Mouse (Mus musculus): Measurements from ENCODE around the gene Etv2. TPM values are rescaled to one million over a fixed set of nuclear protein-coding genes. Genes with fewer than 3 reads are reported as not detected.

Etv2 gene
- total RNA-seq (2014; fragmentation: Nextera tagmentation) (not detected in 2 replicates), total RNA-seq (2017) (not detected in 2 replicates), polyA plus RNA-seq (2012) (not detected in 2 replicates)

GRCm38 (mm10) chr7:30635752-30636151 is at the start of gene Etv2:
Etv2 (minus strand) TSS chr7:30635852.
- DNase-seq (ENCODE audit: low spot score) (no peak), ATAC-seq (ENCODE audit: extremely low read depth, insufficient number of reproducible peaks, low FRiP score, poor library complexity, severe bottlenecking) (no peak)
- Histone ChIP-seq H3K4me3 (ENCODE audit: low read depth, low read length) (peak within 1 kb of the TSS; percentile 1; the same call in 1 of the 2 replicates), H3K36me3 (replicated peaks) (peaks cover 13% of the 10 kb centered on the region), H3K9me3 (replicated peaks) (no peaks in the 10 kb centered on the region), H3K27me3 (ENCODE audit: insufficient read depth, low read length) (peaks cover 41% of the 10 kb centered on the region), H3K4me1 (ENCODE audit: insufficient read depth, low read depth, low read length) (peaks cover 12% of the 10 kb centered on the region)
- TF ChIP-seq GATA2 (IDR thresholded peaks at IDR 0.05; ENCODE audit: borderline replicate concordance, low read depth, low read length): no peak
- no peak for TF ChIP-seq GATA1 (IDR thresholded peaks at IDR 0.05; ENCODE audit: borderline replicate concordance, low read length)
- TF ChIP-seq TAL1 (conservative IDR thresholded peaks at IDR 0.05; ENCODE audit: low read depth, low read length): no peak
- no peak for TF ChIP-seq POLR2AphosphoS5 (IDR thresholded peaks at IDR 0.05; ENCODE audit: insufficient replicate concordance, low read depth, low read length)
- TF ChIP-seq CTCF (IDR thresholded peaks at IDR 0.05; ENCODE audit: low read depth, low read length): no peak

GRCm38 (mm10) chr7:30683425-30683824 is 47.8 kb upstream of the Etv2 start:
- Histone ChIP-seq H3K9me3 (replicated peaks) (no peaks in the 10 kb centered on the region), H3K4me1 (ENCODE audit: insufficient read depth, low read depth, low read length) (no peaks in the 10 kb centered on the region), H3K4me3 (ENCODE audit: low read depth, low read length) (no peak overlapping the region), H3K27me3 (ENCODE audit: insufficient read depth, low read length) (peaks cover 19% of the 10 kb centered on the region), H3K36me3 (replicated peaks) (no peaks in the 10 kb centered on the region)
- ATAC-seq (ENCODE audit: extremely low read depth, insufficient number of reproducible peaks, low FRiP score, poor library complexity, severe bottlenecking) (no peak), DNase-seq (ENCODE audit: low spot score) (no peak)
- TF ChIP-seq CTCF (IDR thresholded peaks at IDR 0.05; ENCODE audit: low read depth, low read length) (no peak), TAL1 (conservative IDR thresholded peaks at IDR 0.05; ENCODE audit: low read depth, low read length) (no peak), POLR2AphosphoS5 (IDR thresholded peaks at IDR 0.05; ENCODE audit: insufficient replicate concordance, low read depth, low read length) (no peak), GATA2 (IDR thresholded peaks at IDR 0.05; ENCODE audit: borderline replicate concordance, low read depth, low read length) (no peak), GATA1 (IDR thresholded peaks at IDR 0.05; ENCODE audit: borderline replicate concordance, low read length) (no peak)

DNA sequence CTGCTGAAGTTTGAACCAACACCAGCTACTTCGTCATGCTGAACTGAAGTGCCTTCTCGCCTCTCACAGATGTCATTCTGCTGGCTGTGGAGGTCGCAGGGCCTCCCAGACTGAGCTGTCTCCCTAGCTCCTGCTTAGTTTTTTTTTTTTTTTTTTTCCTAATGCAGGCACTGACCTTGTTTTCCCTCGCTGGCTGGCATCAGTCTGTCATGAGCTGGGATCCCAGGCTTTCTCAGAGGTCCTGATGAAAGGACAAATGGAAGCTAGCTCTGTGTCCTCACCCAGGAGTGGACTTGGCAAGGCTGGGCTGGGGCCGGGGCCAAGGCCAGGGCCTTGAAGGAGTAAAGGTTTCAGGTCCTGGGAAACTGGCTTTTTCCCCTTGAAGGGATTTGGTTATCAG is 46.2 kb upstream of the Etv2 start:
- ATAC-seq (ENCODE audit: extremely low read depth, insufficient number of reproducible peaks, low FRiP score, poor library complexity, severe bottlenecking): no peak

DNA sequence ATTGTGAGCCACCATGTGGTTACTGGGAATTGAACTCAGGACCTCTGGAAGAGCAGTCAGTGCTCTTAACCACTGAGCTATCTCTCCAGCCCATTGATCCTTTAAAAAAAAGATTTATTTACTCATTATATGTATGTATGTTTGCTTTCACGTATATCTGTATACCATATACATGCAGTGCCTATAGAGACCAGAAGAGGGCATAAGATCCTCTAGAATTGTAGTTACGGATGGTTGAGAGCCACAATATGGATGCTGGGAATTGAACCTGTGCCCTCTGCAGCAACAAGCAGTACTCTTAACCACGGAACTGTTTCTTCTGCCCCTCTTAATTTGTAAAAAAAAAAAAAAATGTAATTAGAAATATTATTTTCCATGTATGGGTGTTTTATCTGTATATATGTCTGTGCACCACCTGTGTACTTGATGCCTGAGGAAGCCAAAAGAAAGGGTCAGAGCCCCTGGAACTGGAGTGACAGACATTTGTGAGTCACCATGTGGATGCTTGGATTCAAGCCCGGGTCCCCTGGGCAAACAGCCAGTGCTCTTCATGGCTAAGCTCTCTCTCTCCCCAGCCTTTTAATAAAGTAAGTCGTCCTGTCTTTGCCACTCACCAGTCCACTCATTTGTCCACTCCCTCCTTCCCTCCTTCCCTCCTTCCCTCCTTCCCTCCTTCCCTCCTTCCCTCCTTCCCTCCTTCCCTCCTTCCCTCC is 42.8 kb upstream of the Etv2 start:
- Histone ChIP-seq H3K27me3 (ENCODE audit: insufficient read depth, low read length) (peaks cover 30% of the 10 kb centered on the region), H3K9me3 (replicated peaks) (no peaks in the 10 kb centered on the region), H3K4me1 (ENCODE audit: insufficient read depth, low read depth, low read length) (no peaks in the 10 kb centered on the region), H3K36me3 (replicated peaks) (no peaks in the 10 kb centered on the region), H3K4me3 (ENCODE audit: low read depth, low read length) (no peak overlapping the region)
- ATAC-seq (ENCODE audit: extremely low read depth, insufficient number of reproducible peaks, low FRiP score, poor library complexity, severe bottlenecking) (no peak), DNase-seq (ENCODE audit: low spot score) (no peak)
- TF ChIP-seq CTCF (IDR thresholded peaks at IDR 0.05; ENCODE audit: low read depth, low read length) (no peak), GATA1 (IDR thresholded peaks at IDR 0.05; ENCODE audit: borderline replicate concordance, low read length) (no peak), TAL1 (conservative IDR thresholded peaks at IDR 0.05; ENCODE audit: low read depth, low read length) (no peak), GATA2 (IDR thresholded peaks at IDR 0.05; ENCODE audit: borderline replicate concordance, low read depth, low read length) (no peak), POLR2AphosphoS5 (IDR thresholded peaks at IDR 0.05; ENCODE audit: insufficient replicate concordance, low read depth, low read length) (no peak)

More for the DNA sequence above, 46.2 kb upstream of the Etv2 start:
- H3K9me3 ChIP-seq (replicated peaks): no peaks in the 10 kb centered on the region
- TF ChIP-seq TAL1 (conservative IDR thresholded peaks at IDR 0.05; ENCODE audit: low read depth, low read length) (no peak), GATA2 (IDR thresholded peaks at IDR 0.05; ENCODE audit: borderline replicate concordance, low read depth, low read length) (no peak), CTCF (IDR thresholded peaks at IDR 0.05; ENCODE audit: low read depth, low read length) (no peak), POLR2AphosphoS5 (IDR thresholded peaks at IDR 0.05; ENCODE audit: insufficient replicate concordance, low read depth, low read length) (no peak), GATA1 (IDR thresholded peaks at IDR 0.05; ENCODE audit: borderline replicate concordance, low read length) (no peak)
- peaks cover 14% of the 10 kb centered on the region; the same call in 1 of the 2 replicates for H3K27me3 ChIP-seq (ENCODE audit: insufficient read depth, low read length)
- no peaks in the 10 kb centered on the region for H3K4me1 ChIP-seq (ENCODE audit: insufficient read depth, low read depth, low read length)
- no peak overlapping the region for H3K4me3 ChIP-seq (ENCODE audit: low read depth, low read length)
- H3K36me3 ChIP-seq (replicated peaks): no peaks in the 10 kb centered on the region
- DNase-seq (ENCODE audit: low spot score): no peak

DNA sequence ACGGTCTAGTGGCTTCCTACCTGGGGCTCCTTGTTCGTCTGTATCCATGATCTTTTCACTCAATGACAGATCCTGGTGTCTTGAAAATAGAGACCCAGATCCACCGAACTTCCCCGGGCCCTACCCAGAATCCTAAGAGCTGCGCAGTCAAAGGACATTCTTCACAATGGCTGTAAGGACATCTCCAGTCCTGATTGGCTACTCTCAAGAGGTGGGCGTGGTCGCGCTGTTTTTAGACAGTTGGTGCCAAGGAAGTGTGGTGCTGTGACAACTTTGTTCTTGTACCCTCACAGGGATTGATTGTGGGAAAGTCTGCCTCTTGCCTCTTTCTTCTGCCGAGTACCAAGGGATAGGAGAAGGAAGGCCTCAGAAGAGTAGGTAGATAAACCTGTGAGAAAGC is 35.8 kb upstream of the Etv2 start, which contains the start of gene Pmis2:
Gene Pmis2 (minus strand): TSS at position 126 of the 400 bp plus-strand sequence.
- no peak within 1 kb of the TSS for H3K4me3 ChIP-seq (ENCODE audit: low read depth, low read length)
- no peak for DNase-seq (ENCODE audit: low spot score)
- ATAC-seq (ENCODE audit: extremely low read depth, insufficient number of reproducible peaks, low FRiP score, poor library complexity, severe bottlenecking): no peak
- H3K9me3 ChIP-seq (replicated peaks): no peaks in the 10 kb centered on the region
- no peak for TF ChIP-seq GATA1 (IDR thresholded peaks at IDR 0.05; ENCODE audit: borderline replicate concordance, low read length)
- TF ChIP-seq CTCF (IDR thresholded peaks at IDR 0.05; ENCODE audit: low read depth, low read length): no peak
- no peak for TF ChIP-seq TAL1 (conservative IDR thresholded peaks at IDR 0.05; ENCODE audit: low read depth, low read length)
- H3K27me3 ChIP-seq (ENCODE audit: insufficient read depth, low read length): peaks cover 18% of the 10 kb centered on the region
- H3K36me3 ChIP-seq (replicated peaks): no peaks in the 10 kb centered on the region
- no peaks in the 10 kb centered on the region for H3K4me1 ChIP-seq (ENCODE audit: insufficient read depth, low read depth, low read length)

GRCm38 (mm10) chr7:30669229-30669628 is 33.6 kb upstream of the Etv2 start:
- Histone ChIP-seq H3K9me3 (replicated peaks) (no peaks in the 10 kb centered on the region), H3K4me3 (ENCODE audit: low read depth, low read length) (no peak overlapping the region), H3K4me1 (ENCODE audit: insufficient read depth, low read depth, low read length) (peaks cover 7% of the 10 kb centered on the region), H3K27me3 (ENCODE audit: insufficient read depth, low read length) (peaks cover 5% of the 10 kb centered on the region; the same call in 1 of the 2 replicates), H3K36me3 (replicated peaks) (no peaks in the 10 kb centered on the region)
- DNase-seq (ENCODE audit: low spot score) (peak; percentile 19), ATAC-seq (ENCODE audit: extremely low read depth, insufficient number of reproducible peaks, low FRiP score, poor library complexity, severe bottlenecking) (no peak)
- TF ChIP-seq GATA1 (IDR thresholded peaks at IDR 0.05; ENCODE audit: borderline replicate concordance, low read length) (no peak), CTCF (IDR thresholded peaks at IDR 0.05; ENCODE audit: low read depth, low read length) (peak; percentile 53; the same call in 1 of the 2 replicates), TAL1 (conservative IDR thresholded peaks at IDR 0.05; ENCODE audit: low read depth, low read length) (no peak), POLR2AphosphoS5 (IDR thresholded peaks at IDR 0.05; ENCODE audit: insufficient replicate concordance, low read depth, low read length) (no peak), GATA2 (IDR thresholded peaks at IDR 0.05; ENCODE audit: borderline replicate concordance, low read depth, low read length) (no peak)
